Mouse (Mus musculus) kidney, postnatal 14 days (tissue): ENCODE data around the gene Grk3.
A peak's percentile ranks its signal among the peaks of the same experiment; 100 is the strongest.

ENCODE experiments used
- DNase-seq: peaks from one replicate; pipeline ENCODE4 v3.0.0; 2022; ENCODE audit warnings: mixed read lengths

Grk3 gene

GRCm38 (mm10) chr5:113008496-113008895 is 7.1 kb downstream of the Grk3 start:
- DNase-seq = no peak

GRCm38 (mm10) chr5:113006997-113007396 is 8.6 kb downstream of the Grk3 start:
- no peak for DNase-seq

- DNase-seq = no peak
Measured at GRCm38 (mm10) chr5:113005941-113006391, 9.6 kb downstream of the Grk3 start.

- DNase-seq = peak; percentile 18
Measured at GRCm38 (mm10) chr5:113002821-113003380, 12.7 kb downstream of the Grk3 start.

DNA sequence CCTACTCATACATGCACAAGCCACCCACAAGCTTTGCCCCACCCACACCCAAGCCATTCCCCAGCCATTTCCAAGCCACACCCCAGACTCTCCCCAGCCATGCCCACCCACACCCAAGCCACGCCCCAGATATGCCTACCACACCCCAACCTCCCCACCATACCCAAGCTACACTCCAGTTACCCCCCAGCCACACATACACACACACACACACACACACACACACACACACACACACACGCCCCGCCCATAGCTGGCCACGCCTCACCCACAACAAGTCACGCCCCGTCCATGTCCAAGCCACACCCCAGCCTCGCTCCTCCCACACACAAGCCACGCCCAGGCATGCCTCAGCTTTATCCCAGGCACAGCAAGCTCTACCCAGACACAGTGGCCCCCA is 16.4 kb downstream of the Grk3 start:
- no peak for DNase-seq

DNA sequence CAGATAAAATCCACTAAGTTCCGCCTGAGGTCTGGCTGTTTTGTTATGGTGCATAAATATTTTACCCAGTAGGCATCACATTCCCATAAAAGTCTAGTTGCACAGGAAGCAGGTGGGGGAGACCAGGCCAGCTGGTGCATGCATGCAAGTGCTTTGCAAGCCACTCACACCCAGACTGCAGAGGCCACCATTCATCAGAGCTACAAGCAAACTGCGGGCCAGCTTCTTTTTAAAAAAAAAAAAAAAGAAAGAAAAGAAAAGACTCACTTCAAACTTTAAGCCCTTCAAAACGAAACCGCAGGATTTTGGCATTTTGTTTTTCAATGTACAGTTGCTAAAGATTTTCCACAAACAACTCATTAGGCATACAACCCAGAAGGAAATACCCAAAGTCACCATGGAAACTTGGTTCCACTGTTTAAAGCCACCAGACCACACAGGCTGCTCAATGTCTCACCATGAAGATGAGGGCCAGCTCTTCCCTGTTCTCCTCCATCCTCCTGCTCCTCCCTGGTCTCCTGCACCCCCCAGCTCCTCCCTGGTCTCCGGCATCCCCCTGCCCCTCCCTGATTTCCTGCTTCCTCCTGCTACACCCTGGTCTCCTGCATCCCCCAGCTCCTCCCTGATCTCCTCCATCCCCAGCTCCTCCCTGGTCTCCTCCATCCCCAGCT is 17.9 kb downstream of the Grk3 start:
- DNase-seq = no peak

GRCm38 (mm10) chr5:112991245-112991644 is 24.3 kb downstream of the Grk3 start:
- DNase-seq = no peak

- peak; percentile 13 for DNase-seq
Measured at GRCm38 (mm10) chr5:112981931-112982330, 33.7 kb downstream of the Grk3 start.

GRCm38 (mm10) chr5:112979710-112980109 is 35.9 kb downstream of the Grk3 start:
- DNase-seq = no peak

GRCm38 (mm10) chr5:112979195-112979594 is 36.4 kb downstream of the Grk3 start:
- DNase-seq = no peak

DNA sequence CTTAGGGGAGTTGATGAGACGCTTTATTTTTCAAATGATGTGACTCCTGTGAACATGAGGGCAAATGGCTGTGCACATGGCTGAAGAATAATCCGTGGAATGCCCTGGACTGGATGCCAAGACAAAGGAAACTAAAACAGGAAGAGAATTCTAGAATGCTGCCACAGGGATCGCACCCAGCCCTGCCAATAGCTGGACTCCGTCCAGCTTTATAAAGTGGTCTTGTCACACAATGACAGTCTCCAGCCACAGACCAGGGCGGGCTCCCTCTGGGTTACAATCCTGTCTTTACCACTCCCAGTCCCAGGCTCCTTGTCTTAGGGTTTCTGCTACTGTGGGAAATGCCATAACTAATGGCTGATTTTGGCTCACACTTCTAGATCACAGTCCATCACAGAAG is 38.5 kb downstream of the Grk3 start:
- no peak for DNase-seq

GRCm38 (mm10) chr5:112973596-112973995 is 42.0 kb downstream of the Grk3 start:
- DNase-seq = no peak

- DNase-seq = no peak
Measured at GRCm38 (mm10) chr5:112972297-112972696, 43.3 kb downstream of the Grk3 start.

DNA sequence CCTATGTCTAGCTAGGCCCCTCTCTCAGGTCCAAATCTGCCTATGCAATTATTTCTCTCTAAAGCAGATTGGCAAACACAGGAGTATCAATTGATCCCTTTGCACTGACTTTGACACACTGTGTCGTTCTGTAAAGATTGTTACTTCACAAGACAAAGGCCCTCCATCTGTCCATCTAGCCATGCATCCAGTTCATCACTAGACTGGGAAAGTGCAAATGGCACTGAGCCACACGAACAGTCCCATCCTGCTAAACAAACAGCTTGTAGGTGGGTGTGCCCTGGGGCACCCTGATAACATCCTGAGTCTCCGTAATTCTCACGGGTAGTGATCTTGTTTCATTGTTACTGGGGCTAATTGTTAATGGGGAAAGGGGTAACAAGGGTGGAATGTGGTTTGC is 52.1 kb downstream of the Grk3 start:
- no peak for DNase-seq

DNA sequence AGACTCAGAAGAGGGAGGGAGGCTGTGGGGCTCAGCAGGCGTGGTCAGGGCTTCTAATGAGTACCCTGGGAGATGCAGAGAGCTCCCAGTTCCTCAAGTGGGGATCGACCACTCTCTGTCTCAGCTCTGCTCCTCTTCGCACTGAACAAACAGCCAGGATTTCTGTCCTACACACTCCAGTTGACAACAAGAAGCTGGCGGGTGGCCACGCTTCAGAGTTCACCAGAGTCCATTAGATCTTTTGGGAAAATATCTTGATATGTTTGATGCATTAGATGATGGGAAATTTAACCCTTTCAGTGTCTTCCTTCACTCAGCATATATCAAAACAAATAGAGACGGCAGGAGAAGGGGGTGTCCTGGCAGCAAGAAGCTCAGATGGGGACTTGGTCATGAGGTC is 53.4 kb downstream of the Grk3 start:
- no peak for DNase-seq

GRCm38 (mm10) chr5:112960911-112961310 is 54.7 kb downstream of the Grk3 start:
- DNase-seq = no peak

DNA sequence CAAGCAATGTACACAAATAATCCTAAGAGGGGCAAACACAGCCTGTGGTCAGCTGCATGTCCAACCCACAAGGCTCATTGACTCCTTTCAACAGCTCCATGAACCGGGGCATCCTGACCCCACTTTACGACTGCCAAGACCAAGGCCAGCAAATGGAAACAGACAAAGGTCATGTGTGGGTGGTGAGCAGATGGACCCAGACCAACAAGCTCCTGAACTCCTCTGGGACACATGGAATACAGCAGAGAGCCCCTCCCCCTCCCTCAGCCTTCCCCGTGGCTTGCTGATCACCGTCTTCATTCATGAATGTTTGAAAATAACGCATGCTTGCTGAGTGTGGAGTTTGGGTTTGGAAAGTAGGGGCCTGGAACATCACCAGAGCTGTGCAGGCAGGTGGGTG is 57.3 kb downstream of the Grk3 start:
- DNase-seq = peak; percentile 42

DNA sequence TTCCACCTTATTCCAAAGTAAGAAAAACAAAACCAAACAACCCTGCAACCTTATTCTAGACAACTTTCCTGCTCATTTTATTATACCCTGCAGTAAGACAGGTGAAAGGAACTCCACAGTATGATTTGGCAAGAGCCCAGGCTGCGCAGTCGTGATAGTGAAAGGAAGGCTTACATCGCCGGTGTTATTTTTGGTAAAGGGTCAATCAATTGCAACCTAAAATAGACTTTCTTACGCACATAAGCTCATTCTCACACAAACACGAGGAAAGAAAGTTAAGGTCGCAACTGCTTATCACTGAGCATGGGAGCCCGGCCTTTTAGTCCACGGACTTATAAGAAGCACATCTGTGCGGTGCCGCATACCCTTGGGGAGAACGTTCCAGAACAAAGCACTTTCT is 58.8 kb downstream of the Grk3 start:
- DNase-seq = no peak

DNA sequence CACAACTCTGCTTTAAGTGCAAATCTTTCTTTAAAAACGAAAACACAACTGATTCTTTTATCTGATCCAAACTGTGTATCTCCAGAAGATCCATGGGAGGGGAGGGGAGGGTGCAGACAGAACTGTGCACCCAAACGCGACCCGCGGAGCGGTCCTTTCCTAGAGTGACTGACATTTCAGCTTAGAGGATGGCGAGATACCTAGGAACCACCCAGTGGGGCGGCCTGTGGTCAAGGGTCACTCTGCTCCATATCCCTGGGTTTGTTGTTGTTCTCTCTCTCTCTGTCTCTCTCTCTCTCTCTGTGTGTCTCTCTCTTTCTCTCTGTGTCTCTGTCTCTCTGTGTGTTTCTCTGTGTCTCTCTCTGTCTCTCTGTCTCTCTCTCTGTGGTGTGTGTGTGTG is 59.2 kb downstream of the Grk3 start:
- DNase-seq = no peak

GRCm38 (mm10) chr5:112950847-112951246 is 64.7 kb downstream of the Grk3 start:
- DNase-seq = no peak

DNA sequence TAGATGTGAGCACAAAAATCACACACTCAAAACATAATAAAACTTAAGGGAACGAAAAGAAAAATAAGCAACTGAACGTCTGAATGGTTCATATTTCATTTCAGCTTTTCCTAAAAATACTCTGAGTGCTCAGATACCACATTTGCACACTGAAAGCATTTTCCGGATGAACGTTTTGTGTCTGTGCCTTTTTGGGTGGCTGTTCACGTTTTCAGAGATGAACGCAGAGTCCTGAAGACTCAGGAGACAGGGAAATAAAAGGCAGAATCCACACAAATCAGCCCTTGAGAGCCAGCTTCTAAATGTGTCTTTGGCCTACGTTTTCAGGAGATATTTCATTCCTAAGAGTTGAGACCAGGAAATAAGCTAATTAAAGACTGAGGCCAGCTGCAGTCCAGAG is 69.7 kb downstream of the Grk3 start:
- DNase-seq = no peak

DNA sequence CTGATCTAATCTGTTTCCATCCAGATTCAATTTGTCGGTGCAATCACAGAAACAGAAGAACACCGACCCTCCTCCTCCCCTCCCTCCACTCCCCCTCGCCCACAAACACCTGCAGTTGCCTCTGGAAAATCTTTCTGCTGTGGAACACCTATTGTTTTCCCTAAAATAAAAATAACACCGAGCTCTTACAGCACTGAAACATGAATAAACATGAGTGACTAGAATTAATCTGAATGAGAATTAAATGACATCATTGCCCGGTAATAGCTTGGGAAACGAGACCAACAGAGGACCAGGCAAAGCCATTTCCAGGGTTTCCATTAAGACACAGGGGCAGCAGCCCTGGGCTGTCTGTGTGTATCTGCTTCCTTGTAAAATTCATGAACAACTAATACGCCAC is 73.3 kb downstream of the Grk3 start:
- no peak for DNase-seq

DNA sequence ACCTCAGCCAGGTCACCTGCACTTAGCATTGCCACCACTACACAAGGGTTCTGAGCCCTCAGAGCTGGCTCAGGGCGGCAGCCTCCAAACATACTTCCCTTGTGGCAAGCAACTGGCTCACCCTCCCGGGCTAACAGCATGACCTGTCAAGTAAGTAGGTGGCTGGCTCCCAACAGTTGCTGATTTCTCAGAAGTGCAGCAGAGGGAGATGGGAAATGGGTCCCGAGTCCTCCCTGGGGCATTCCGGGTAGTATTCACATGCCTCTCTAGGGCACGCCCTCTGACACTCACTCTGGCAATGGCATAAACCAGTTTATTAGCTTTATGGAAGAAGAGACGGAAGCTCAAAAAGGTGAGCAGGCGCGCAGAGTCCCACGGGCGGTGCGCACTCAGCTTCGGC is 74.6 kb downstream of the Grk3 start:
- no peak for DNase-seq

DNA sequence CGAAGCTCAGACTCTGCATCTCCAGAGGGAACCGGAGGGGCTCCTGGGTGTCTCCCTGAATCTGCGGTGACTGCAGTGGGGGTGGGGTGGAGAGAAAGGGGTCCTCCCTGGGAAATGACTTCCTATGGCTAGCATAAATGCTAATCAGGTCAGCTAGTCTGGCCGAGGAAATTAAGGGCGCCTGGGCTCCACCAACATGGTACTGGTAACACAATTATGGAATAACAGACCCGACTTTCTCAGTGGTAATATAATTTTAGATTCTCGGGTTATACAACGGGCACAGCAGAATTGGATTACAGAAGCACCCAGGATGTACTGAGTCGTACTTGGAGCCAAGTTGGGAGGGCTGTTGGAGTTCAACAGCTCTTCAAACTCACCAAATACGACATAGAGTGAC is 79.0 kb downstream of the Grk3 start:
- DNase-seq = no peak

DNA sequence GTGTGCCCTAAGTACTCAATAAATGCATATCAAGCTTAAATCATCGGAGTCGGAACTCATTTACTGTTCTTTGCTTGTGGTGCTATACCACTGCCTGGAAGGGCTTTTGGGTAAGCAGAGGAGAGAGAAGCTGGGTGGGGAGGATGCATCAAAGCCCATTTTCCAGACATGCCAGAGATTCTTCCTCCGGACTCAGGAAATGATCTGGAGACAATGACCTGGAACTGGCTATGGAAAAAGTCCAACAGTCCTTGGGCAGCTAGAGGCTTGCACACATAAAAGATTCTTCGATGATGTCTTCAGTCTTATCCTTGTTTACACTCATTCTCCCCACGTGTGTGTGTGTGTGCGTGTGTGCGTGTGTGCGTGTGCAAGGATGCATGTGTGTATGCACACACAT is 80.2 kb downstream of the Grk3 start:
- DNase-seq = peak; percentile 40
